In genomic region chr1:143917623-143918022, GRCm38 (mm10) we compare ENCODE assay signal across 8 mouse cellular contexts.
DNase-seq lines count a peak whose midpoint lies in the region; ATAC-seq and TF ChIP-seq lines count a peak whose summit lies in the region.

No protein-coding gene starts in this region.

- WGBS in midbrain, postnatal 0 days = 63% methylated on average over 5 of the region's 5 CpGs
- 66% methylated on average over 5 of the region's 5 CpGs for WGBS in midbrain, embryonic 16.5 days
- 43% methylated on average over 5 of the region's 5 CpGs for WGBS in stomach, embryonic 16.5 days

- H3K36me3 ChIP-seq in midbrain, postnatal 0 days (ENCODE audit: insufficient read depth, low read length) = no peaks in the 10 kb centered on the region
- no peaks in the 10 kb centered on the region for H3K36me3 ChIP-seq in midbrain, embryonic 16.5 days (ENCODE audit: control insufficient read depth, insufficient read depth, low read length)
- no peaks in the 10 kb centered on the region for H3K36me3 ChIP-seq in stomach, embryonic 16.5 days (ENCODE audit: control insufficient read depth, insufficient read depth, low read length)

- H3K9ac ChIP-seq in midbrain, postnatal 0 days (replicated peaks; ENCODE audit: low read length, poor library complexity, severe bottlenecking) = no peak overlapping the region
- H3K9ac ChIP-seq in midbrain, embryonic 16.5 days (ENCODE audit: low read depth, low read length) = no peak overlapping the region
- no peak overlapping the region for H3K9ac ChIP-seq in stomach, embryonic 16.5 days (ENCODE audit: low read length)

- ATAC-seq in midbrain, postnatal 0 days (ENCODE audit: low FRiP score) = no peak
- ATAC-seq in midbrain, embryonic 16.5 days = no peak
- peak; percentile 33; the same call in 1 of the 2 replicates for ATAC-seq in stomach, embryonic 16.5 days (ENCODE audit: insufficient read depth, low FRiP score)

- TF ChIP-seq CTCF in midbrain, postnatal 0 days (IDR thresholded peaks at IDR 0.05) = no peak

- DNase-seq in adrenal gland, adult 2 months = peak; percentile 18
- no peak for DNase-seq in adrenal gland, adult 18-20 months (ENCODE audit: low spot score in 2 of 2)
- peak; percentile 23 for DNase-seq in midbrain, postnatal 0 days (ENCODE audit: low spot score)
- peak; percentile 87 for DNase-seq in layer of hippocampus, adult 11-12 months (ENCODE audit: low spot score)
- DNase-seq in lung, postnatal 10 days = peak; percentile 67
- no peak for DNase-seq in Muller cell, postnatal 12 days (ENCODE audit: inconsistent ontology term)

- no peak overlapping the region for H3K4me2 ChIP-seq in midbrain, postnatal 0 days (ENCODE audit: low read depth, low read length, poor library complexity, severe bottlenecking)
- no peak overlapping the region for H3K4me2 ChIP-seq in midbrain, embryonic 16.5 days (ENCODE audit: low read length)
- H3K4me2 ChIP-seq in stomach, embryonic 16.5 days (ENCODE audit: low read depth, low read length) = no peak overlapping the region

- H3K9me3 ChIP-seq in midbrain, postnatal 0 days (ENCODE audit: low read length) = no peaks in the 10 kb centered on the region
- no peaks in the 10 kb centered on the region for H3K9me3 ChIP-seq in midbrain, embryonic 16.5 days (replicated peaks; ENCODE audit: control insufficient read depth, low read length, poor library complexity, severe bottlenecking)
- no peaks in the 10 kb centered on the region for H3K9me3 ChIP-seq in stomach, embryonic 16.5 days (replicated peaks; ENCODE audit: control insufficient read depth, low read length)

- 0 out of 2 replicates have a peak, but pooled peaks cover 3% of the 10 kb centered on the region for H3K4me1 ChIP-seq in midbrain, postnatal 0 days (ENCODE audit: insufficient read depth, low read length)
- peaks cover 4% of the 10 kb centered on the region; the same call in 1 of the 2 replicates for H3K4me1 ChIP-seq in midbrain, embryonic 16.5 days (ENCODE audit: control insufficient read depth, insufficient read depth, low read length)
- H3K4me1 ChIP-seq in stomach, embryonic 16.5 days (ENCODE audit: control insufficient read depth, insufficient read depth, low read length) = peaks cover 3% of the 10 kb centered on the region

- H3K4me3 ChIP-seq in midbrain, postnatal 0 days (ENCODE audit: low read depth, low read length) = no peak overlapping the region
- H3K4me3 ChIP-seq in midbrain, embryonic 16.5 days (ENCODE audit: low read depth, low read length) = no peak overlapping the region
- no peak overlapping the region for H3K4me3 ChIP-seq in stomach, embryonic 16.5 days (replicated peaks; ENCODE audit: low read length)

- no peaks in the 10 kb centered on the region for H3K27me3 ChIP-seq in midbrain, postnatal 0 days (ENCODE audit: insufficient read depth, low read length)
- no peaks in the 10 kb centered on the region for H3K27me3 ChIP-seq in midbrain, embryonic 16.5 days (ENCODE audit: control insufficient read depth, insufficient read depth, low read depth, low read length)
- no peaks in the 10 kb centered on the region for H3K27me3 ChIP-seq in stomach, embryonic 16.5 days (ENCODE audit: control insufficient read depth, insufficient read depth, low read length)

- no peak overlapping the region for H3K27ac ChIP-seq in midbrain, postnatal 0 days (ENCODE audit: low read depth, low read length)
- H3K27ac ChIP-seq in midbrain, embryonic 16.5 days (ENCODE audit: low read length) = no peak overlapping the region
- peak overlapping the region; percentile 38; the same call in 1 of the 2 replicates for H3K27ac ChIP-seq in stomach, embryonic 16.5 days (ENCODE audit: low read length)

Comparison
In these comparisons a context has a peak if more than half of its experiments do, and no peak if none do; other contexts are left out.
1. DNase-seq: peak in adrenal gland, adult 2 months (single experiment), midbrain, postnatal 0 days (single experiment), layer of hippocampus, adult 11-12 months (single experiment) and lung, postnatal 10 days (single experiment); none in adrenal gland, adult 18-20 months (0 of 2) and Muller cell, postnatal 12 days (single experiment).